Mouse (Mus musculus) induced T-regulatory cell, adult 2 months (primary cell): ENCODE data around the gene Adra2a.

Source experiments
- DNase-seq: peaks from one replicate; pipeline ENCODE4 v3.0.0-alpha.2; 2012; ENCODE audit warnings: low read depth

The Adra2a gene

GRCm38 (mm10) chr19:54043851-54044250 is at the start of gene Adra2a:
Gene Adra2a (plus strand): TSS chr19:54044151.
- DNase-seq: no peak

- no peak for DNase-seq
These were observed 49.7 kb upstream of the Adra2a start for GRCm38 (mm10) chr19:53994276-53994675.

- DNase-seq: peak; percentile 12
These were observed 33.0 kb upstream of the Adra2a start for GRCm38 (mm10) chr19:54010973-54011372.

- DNase-seq: peak; percentile 38
These were observed 29.0 kb upstream of the Adra2a start for GRCm38 (mm10) chr19:54014999-54015398.

GRCm38 (mm10) chr19:54015503-54015902 is 28.4 kb upstream of the Adra2a start:
- no peak for DNase-seq

GRCm38 (mm10) chr19:54035100-54035499 is 8.9 kb upstream of the Adra2a start:
- no peak for DNase-seq

- no peak for DNase-seq
These were observed 4.5 kb upstream of the Adra2a start for GRCm38 (mm10) chr19:54039441-54039840.

GRCm38 (mm10) chr19:54040356-54041028 is 3.5 kb upstream of the Adra2a start:
- no peak for DNase-seq

GRCm38 (mm10) chr19:54041029-54041367 is 3.0 kb upstream of the Adra2a start:
- peak; percentile 57 for DNase-seq

GRCm38 (mm10) chr19:54044507-54045371 is 788 bp downstream of the Adra2a start:
- peak; percentile 52 for DNase-seq

GRCm38 (mm10) chr19:54045412-54045811 is 1.5 kb downstream of the Adra2a start:
- DNase-seq: no peak

- DNase-seq: peak; percentile 34
These were observed 2.2 kb downstream of the Adra2a start for GRCm38 (mm10) chr19:54045931-54046683.

- DNase-seq: no peak
These were observed 2.7 kb downstream of the Adra2a start for GRCm38 (mm10) chr19:54046684-54047070.

- DNase-seq: peak; percentile 69
These were observed 3.6 kb downstream of the Adra2a start for GRCm38 (mm10) chr19:54047386-54048050.

- peak; percentile 35 for DNase-seq
These were observed 4.4 kb downstream of the Adra2a start for GRCm38 (mm10) chr19:54048161-54048885.

- DNase-seq: peak; percentile 12
These were observed 7.7 kb downstream of the Adra2a start for GRCm38 (mm10) chr19:54051651-54052050.

GRCm38 (mm10) chr19:54055845-54056244 is 11.9 kb downstream of the Adra2a start:
- DNase-seq: no peak

- DNase-seq: no peak
These were observed 24.5 kb downstream of the Adra2a start for GRCm38 (mm10) chr19:54068447-54068846.

- DNase-seq: no peak
These were observed 26.6 kb downstream of the Adra2a start for GRCm38 (mm10) chr19:54070521-54070920.

GRCm38 (mm10) chr19:54072233-54072800 is 28.4 kb downstream of the Adra2a start:
- no peak for DNase-seq
